Mouse (Mus musculus): ENCODE measurements at regions not wholly inside any gene's neighbourhood (a gene's known extent, or its start where the extent isn't known, plus 50 kb on each side); places are given as distances from the start of the nearest gene placed in this dataset.

GRCm38 (mm10) chr3:41288735-41289134 lies 205.9 kb upstream of the Pgrmc2 start:
- TF ChIP-seq CTCF (IDR thresholded peaks at IDR 0.05; ENCODE audit: low read depth) (no peak), EP300 (IDR thresholded peaks at IDR 0.05; ENCODE audit: low read depth) (no peak)
